Mouse (Mus musculus) hindbrain, embryonic 14.5 days (tissue): Measurements from ENCODE around the gene Disp1. TPM values are rescaled to one million over a fixed set of nuclear protein-coding genes. Genes with fewer than 3 reads are reported as not detected.

ENCODE experiments used
- ATAC-seq: fragments of 200-750 bp; cut with Nextera tagmentation; 2 replicates; pipeline ENCODE4 v1.8.0; 2017; ENCODE audit warnings: moderate number of reproducible peaks, mild to moderate bottlenecking, moderate TSS enrichment, moderate library complexity; ENCODE audit not compliant: low FRiP score
- DNase-seq: peaks from one replicate; pipeline ENCODE4 v3.0.0-alpha.2; 2015; ENCODE audit warnings: low spot score
- H3K27ac ChIP-seq: fragments of 300-500 bp; sonication (generic); 2 replicates; pipeline ENCODE4 v1.5.1; 2014; ENCODE audit warnings: mild to moderate bottlenecking, moderate library complexity
- H3K27me3 ChIP-seq: fragments of 300-500 bp; sonication (generic); 2 replicates; pipeline ENCODE4 v1.6.1; 2014; ENCODE audit warnings: mild to moderate bottlenecking, low read length, mixed read lengths; ENCODE audit not compliant: control insufficient read depth, insufficient read depth
- H3K36me3 ChIP-seq: fragments of 300-500 bp; sonication (generic); replicated peaks from 2 replicates; pipeline ENCODE4 v1.6.1; 2014; ENCODE audit not compliant: control insufficient read depth, insufficient read depth
- H3K4me1 ChIP-seq: fragments of 300-500 bp; sonication (generic); replicated peaks from 2 replicates; pipeline ENCODE4 v1.6.1; 2014; ENCODE audit warnings: antibody characterized with exemption, low read length, mixed read lengths; ENCODE audit not compliant: control insufficient read depth, insufficient read depth
- H3K4me2 ChIP-seq: fragments of 300-500 bp; sonication (generic); replicated peaks from 2 replicates; pipeline ENCODE4 v1.6.1; 2014; ENCODE audit warnings: mild to moderate bottlenecking, moderate library complexity
- H3K4me3 ChIP-seq: fragments of 300-500 bp; sonication (generic); replicated peaks from 2 replicates; pipeline ENCODE4 v1.5.1; 2014; ENCODE audit warnings: mild to moderate bottlenecking, low read length
- H3K9ac ChIP-seq: fragments of 300-500 bp; sonication (generic); 2 replicates; pipeline ENCODE4 v1.6.1; 2014
- H3K9me3 ChIP-seq: fragments of 300-500 bp; sonication (generic); 2 replicates; pipeline ENCODE4 v1.6.1; 2016; ENCODE audit warnings: low read length; ENCODE audit not compliant: control insufficient read depth
- WGBS: fragments of 180-500 bp; shearing (Covaris S2); extraction: QIAGEN DNeasy Blood & Tissue Kit; methylation state at CpG from one replicate; pipeline ENCODE4 v1.1.7; 2014; 5-methylcytosine and 5-hydroxymethylcytosine counted together
- polyA plus RNA-seq: library from polyadenylated mRNA; unstranded; fragments of >200 nt; fragmentation: Nextera tagmentation; extraction: Ambion mirVana; gene quantifications from 2 replicates; pipeline ENCODE4 v1.2.1, GENCODE M21; 2014

The Disp1 gene
- polyA plus RNA-seq, 1 experiment from 2014 or later = 9.4 TPM

GRCm38 (mm10) chr1:183188115-183189013, 33.0 kb downstream of the Disp1 start:
- peaks cover 23% of the 10 kb centered on the region; the same call in 1 of the 2 replicates for H3K4me1 ChIP-seq
- no peaks in the 10 kb centered on the region for H3K27me3 ChIP-seq
- H3K9ac ChIP-seq = no peak overlapping the region
- H3K36me3 ChIP-seq = no peaks in the 10 kb centered on the region
- 90% methylated on average over 20 of the region's 20 CpGs for WGBS
- H3K4me3 ChIP-seq = no peak overlapping the region
- ATAC-seq = no peak
- no peak overlapping the region for H3K27ac ChIP-seq
- no peak overlapping the region for H3K4me2 ChIP-seq
- no peak for DNase-seq
- H3K9me3 ChIP-seq = no peaks in the 10 kb centered on the region

- Histone ChIP-seq H3K36me3 (no peaks in the 10 kb centered on the region), H3K4me1 (peaks cover 22% of the 10 kb centered on the region; the same call in 1 of the 2 replicates), H3K4me3 (no peak overlapping the region), H3K27me3 (no peaks in the 10 kb centered on the region), H3K27ac (no peak overlapping the region), H3K9me3 (no peaks in the 10 kb centered on the region), H3K9ac (no peak overlapping the region), H3K4me2 (no peak overlapping the region)
- no peak for ATAC-seq
- no peak for DNase-seq
- 76% methylated on average over 6 of the region's 6 CpGs for WGBS
Observed at GRCm38 (mm10) chr1:183185560-183185959, 35.8 kb downstream of the Disp1 start.

GRCm38 (mm10) chr1:183184681-183185080, 36.6 kb downstream of the Disp1 start:
- ATAC-seq = no peak

GRCm38 (mm10) chr1:183183565-183183964, 37.8 kb downstream of the Disp1 start:
- Histone ChIP-seq H3K4me3 (no peak overlapping the region), H3K4me1 (peaks cover 8% of the 10 kb centered on the region; the same call in 1 of the 2 replicates), H3K27me3 (no peaks in the 10 kb centered on the region), H3K9ac (no peak overlapping the region), H3K27ac (no peak overlapping the region), H3K4me2 (no peak overlapping the region), H3K36me3 (no peaks in the 10 kb centered on the region), H3K9me3 (no peaks in the 10 kb centered on the region)
- 84% methylated on average over 5 of the region's 5 CpGs for WGBS
- ATAC-seq (no peak), DNase-seq (no peak)

More at GRCm38 (mm10) chr1:183184681-183185080, 36.6 kb downstream of the Disp1 start:
- H3K9me3 ChIP-seq = no peaks in the 10 kb centered on the region
- no peaks in the 10 kb centered on the region for H3K27me3 ChIP-seq
- no peak overlapping the region for H3K9ac ChIP-seq
- H3K27ac ChIP-seq = no peak overlapping the region
- H3K4me1 ChIP-seq = peaks cover 13% of the 10 kb centered on the region; the same call in 1 of the 2 replicates
- 68% methylated on average over 5 of the region's 5 CpGs for WGBS
- no peak overlapping the region for H3K4me2 ChIP-seq
- no peak overlapping the region for H3K4me3 ChIP-seq
- DNase-seq = no peak
- no peaks in the 10 kb centered on the region for H3K36me3 ChIP-seq

- 42% methylated on average over 12 of the region's 12 CpGs for WGBS
- peak overlapping the region; percentile 6 for H3K27ac ChIP-seq
- H3K4me3 ChIP-seq = no peak overlapping the region
- DNase-seq (no peak), ATAC-seq (no peak)
- no peak overlapping the region for H3K4me2 ChIP-seq
- no peaks in the 10 kb centered on the region for H3K9me3 ChIP-seq
- no peaks in the 10 kb centered on the region for H3K36me3 ChIP-seq
- H3K9ac ChIP-seq = no peak overlapping the region
- H3K4me1 ChIP-seq = peaks cover 8% of the 10 kb centered on the region; the same call in 1 of the 2 replicates
- no peaks in the 10 kb centered on the region for H3K27me3 ChIP-seq
Observed at GRCm38 (mm10) chr1:183182641-183183414, 38.5 kb downstream of the Disp1 start.

GRCm38 (mm10) chr1:183181030-183181395, 40.3 kb downstream of the Disp1 start:
- Histone ChIP-seq H3K27me3 (no peaks in the 10 kb centered on the region), H3K4me2 (no peak overlapping the region), H3K9ac (no peak overlapping the region), H3K4me3 (no peak overlapping the region), H3K27ac (no peak overlapping the region), H3K36me3 (no peaks in the 10 kb centered on the region), H3K9me3 (no peaks in the 10 kb centered on the region), H3K4me1 (peaks cover 8% of the 10 kb centered on the region; the same call in 1 of the 2 replicates)
- DNase-seq = no peak
- ATAC-seq = no peak
- 27% methylated on average over 2 of the region's 2 CpGs for whole genome bisulfite sequencing

GRCm38 (mm10) chr1:183180301-183181029, 40.9 kb downstream of the Disp1 start:
- no peak overlapping the region for H3K9ac ChIP-seq
- no peak overlapping the region for H3K4me3 ChIP-seq
- ATAC-seq (no peak), DNase-seq (no peak)
- H3K27me3 ChIP-seq = no peaks in the 10 kb centered on the region
- H3K27ac ChIP-seq = no peak overlapping the region
- no peaks in the 10 kb centered on the region for H3K9me3 ChIP-seq
- H3K4me1 ChIP-seq = peaks cover 8% of the 10 kb centered on the region; the same call in 1 of the 2 replicates
- 81% methylated on average over 2 of the region's 2 CpGs for WGBS
- H3K36me3 ChIP-seq = no peaks in the 10 kb centered on the region
- H3K4me2 ChIP-seq = no peak overlapping the region

- Histone ChIP-seq H3K27me3 (no peaks in the 10 kb centered on the region), H3K36me3 (no peaks in the 10 kb centered on the region), H3K9me3 (no peaks in the 10 kb centered on the region), H3K4me1 (peaks cover 8% of the 10 kb centered on the region; the same call in 1 of the 2 replicates), H3K27ac (no peak overlapping the region), H3K4me3 (no peak overlapping the region), H3K9ac (no peak overlapping the region), H3K4me2 (no peak overlapping the region)
- no peak for ATAC-seq
- WGBS = 84% methylated on average over 5 of the region's 5 CpGs
- DNase-seq = no peak
Observed at GRCm38 (mm10) chr1:183179316-183179715, 42.0 kb downstream of the Disp1 start.

- H3K36me3 ChIP-seq = no peaks in the 10 kb centered on the region
- no peak overlapping the region for H3K4me2 ChIP-seq
- H3K9ac ChIP-seq = no peak overlapping the region
- H3K9me3 ChIP-seq = no peaks in the 10 kb centered on the region
- DNase-seq (no peak), ATAC-seq (no peak)
- no peak overlapping the region for H3K4me3 ChIP-seq
- H3K27me3 ChIP-seq = no peaks in the 10 kb centered on the region
- H3K4me1 ChIP-seq = no peaks in the 10 kb centered on the region
- 81% methylated on average over 8 of the region's 8 CpGs for WGBS
- H3K27ac ChIP-seq = no peak overlapping the region
Observed at GRCm38 (mm10) chr1:183175236-183175635, 46.1 kb downstream of the Disp1 start.
